Mouse (Mus musculus) intestine, embryonic 16.5 days (tissue): ENCODE data around the gene Rgs7. TPM values are rescaled to one million over a fixed set of nuclear protein-coding genes. Genes with fewer than 3 reads are reported as not detected.

Source experiments
- ATAC-seq: fragments of 200-750 bp; cut with Nextera tagmentation; 2 replicates; pipeline ENCODE4 v1.8.0; 2017; ENCODE audit warnings: moderate TSS enrichment, moderate library complexity
- H3K27ac ChIP-seq: fragments of 300-500 bp; sonication (generic); 2 replicates; pipeline ENCODE4 v1.5.1; 2014; ENCODE audit warnings: mild to moderate bottlenecking, low read length
- H3K27me3 ChIP-seq: fragments of 300-500 bp; sonication (generic); replicated peaks from 2 replicates; pipeline ENCODE4 v1.6.1; 2014; ENCODE audit warnings: low read length, control low read depth, mixed read lengths; ENCODE audit not compliant: control insufficient read depth, insufficient read depth
- H3K36me3 ChIP-seq: fragments of 300-500 bp; sonication (generic); 2 replicates; pipeline ENCODE4 v1.6.1; 2014; ENCODE audit warnings: low read length, control low read depth; ENCODE audit not compliant: control insufficient read depth, insufficient read depth
- H3K4me1 ChIP-seq: fragments of 300-500 bp; sonication (generic); 2 replicates; pipeline ENCODE4 v1.6.1; 2014; ENCODE audit warnings: low read length, control low read depth, mixed read lengths; ENCODE audit not compliant: control insufficient read depth, insufficient read depth
- H3K4me2 ChIP-seq: fragments of 300-500 bp; sonication (generic); 2 replicates; pipeline ENCODE4 v1.6.1; 2014; ENCODE audit warnings: low read depth, low read length, control low read depth
- H3K4me3 ChIP-seq: fragments of 300-500 bp; sonication (generic); 2 replicates; pipeline ENCODE4 v1.5.1; 2014; ENCODE audit warnings: mild to moderate bottlenecking, low read length
- H3K9ac ChIP-seq: fragments of 300-500 bp; sonication (generic); 2 replicates; pipeline ENCODE4 v1.6.1; 2014; ENCODE audit warnings: low read depth, low read length
- H3K9me3 ChIP-seq: fragments of 300-500 bp; sonication (generic); 2 replicates; pipeline ENCODE4 v1.6.1; 2016; ENCODE audit warnings: low read length, control low read depth; ENCODE audit not compliant: control insufficient read depth
- WGBS: fragments of 180-500 bp; shearing (Covaris S2); extraction: QIAGEN DNeasy Blood & Tissue Kit; methylation state at CpG from one replicate; pipeline ENCODE4 v1.1.7; 2014; 5-methylcytosine and 5-hydroxymethylcytosine counted together
- polyA plus RNA-seq: library from polyadenylated mRNA; unstranded; fragments of >200 nt; fragmentation: Nextera tagmentation; extraction: Ambion mirVana; gene quantifications from 2 replicates; pipeline ENCODE4 v1.2.1, GENCODE M21; 2015

Rgs7 gene
- polyA plus RNA-seq, 1 experiment from 2014 or later, result 1.4 TPM

GRCm38 (mm10) chr1:175040038-175040437 lies 452.3 kb downstream of the Rgs7 start:
- ATAC-seq, result no peak
- H3K4me3 ChIP-seq, result no peak overlapping the region
- H3K9ac ChIP-seq, result no peak overlapping the region
- no peaks in the 10 kb centered on the region for H3K36me3 ChIP-seq
- H3K27me3 ChIP-seq, result no peaks in the 10 kb centered on the region
- no peaks in the 10 kb centered on the region for H3K9me3 ChIP-seq
- H3K27ac ChIP-seq, result no peak overlapping the region
- H3K4me2 ChIP-seq, result no peak overlapping the region
- WGBS, result 93% methylated on average over 4 of the region's 4 CpGs
- H3K4me1 ChIP-seq, result no peaks in the 10 kb centered on the region

- Histone ChIP-seq H3K4me1 (no peaks in the 10 kb centered on the region), H3K27me3 (no peaks in the 10 kb centered on the region), H3K36me3 (no peaks in the 10 kb centered on the region), H3K9me3 (no peaks in the 10 kb centered on the region), H3K9ac (no peak overlapping the region), H3K4me3 (no peak overlapping the region), H3K4me2 (no peak overlapping the region), H3K27ac (no peak overlapping the region)
- no peak for ATAC-seq
- WGBS, result 63% methylated on average over 6 of the region's 6 CpGs
Measured at GRCm38 (mm10) chr1:175039567-175039966, 452.7 kb downstream of the Rgs7 start.

GRCm38 (mm10) chr1:175035461-175035860 lies 456.8 kb downstream of the Rgs7 start:
- Histone ChIP-seq H3K36me3 (no peaks in the 10 kb centered on the region), H3K27ac (no peak overlapping the region), H3K4me1 (no peaks in the 10 kb centered on the region), H3K4me3 (no peak overlapping the region), H3K4me2 (no peak overlapping the region), H3K9me3 (no peaks in the 10 kb centered on the region), H3K9ac (no peak overlapping the region), H3K27me3 (no peaks in the 10 kb centered on the region)
- no peak for ATAC-seq
- 67% methylated on average over 5 of the region's 5 CpGs for WGBS

- no peak overlapping the region for H3K27ac ChIP-seq
- no peaks in the 10 kb centered on the region for H3K27me3 ChIP-seq
- no peaks in the 10 kb centered on the region for H3K36me3 ChIP-seq
- no peak overlapping the region for H3K4me2 ChIP-seq
- no peak for ATAC-seq
- no peak overlapping the region for H3K4me3 ChIP-seq
- 55% methylated on average over 6 of the region's 6 CpGs for WGBS
- no peak overlapping the region for H3K9ac ChIP-seq
- H3K4me1 ChIP-seq, result no peaks in the 10 kb centered on the region
- no peaks in the 10 kb centered on the region for H3K9me3 ChIP-seq
Measured at GRCm38 (mm10) chr1:175032015-175032414, 460.3 kb downstream of the Rgs7 start.

GRCm38 (mm10) chr1:175028716-175029204 lies 463.5 kb downstream of the Rgs7 start:
- Histone ChIP-seq H3K9me3 (no peaks in the 10 kb centered on the region), H3K4me3 (no peak overlapping the region), H3K4me1 (no peaks in the 10 kb centered on the region), H3K36me3 (no peaks in the 10 kb centered on the region), H3K9ac (no peak overlapping the region), H3K27ac (peak overlapping the region; percentile 10; the same call in 1 of the 2 replicates), H3K4me2 (no peak overlapping the region), H3K27me3 (no peaks in the 10 kb centered on the region)
- peak; percentile 81 for ATAC-seq
- WGBS, result 19% methylated on average over 9 of the region's 9 CpGs

GRCm38 (mm10) chr1:175028267-175028666 lies 464.0 kb downstream of the Rgs7 start:
- Histone ChIP-seq H3K27me3 (no peaks in the 10 kb centered on the region), H3K4me2 (no peak overlapping the region), H3K9ac (no peak overlapping the region), H3K4me3 (no peak overlapping the region), H3K4me1 (no peaks in the 10 kb centered on the region), H3K36me3 (no peaks in the 10 kb centered on the region), H3K27ac (no peak overlapping the region; the same call in 1 of the 2 replicates), H3K9me3 (no peaks in the 10 kb centered on the region)
- WGBS, result 11% methylated on average over 4 of the region's 4 CpGs
- ATAC-seq, result peak; percentile 16; the same call in 1 of the 2 replicates

GRCm38 (mm10) chr1:175025781-175026309 lies 466.5 kb downstream of the Rgs7 start:
- Histone ChIP-seq H3K4me3 (no peak overlapping the region), H3K27ac (no peak overlapping the region), H3K4me1 (no peaks in the 10 kb centered on the region), H3K27me3 (no peaks in the 10 kb centered on the region), H3K36me3 (no peaks in the 10 kb centered on the region), H3K4me2 (no peak overlapping the region), H3K9ac (no peak overlapping the region), H3K9me3 (no peaks in the 10 kb centered on the region)
- WGBS, result 45% methylated on average over 7 of the region's 7 CpGs
- ATAC-seq, result no peak

GRCm38 (mm10) chr1:175024136-175024535 lies 468.2 kb downstream of the Rgs7 start:
- Histone ChIP-seq H3K9me3 (no peaks in the 10 kb centered on the region), H3K4me2 (no peak overlapping the region), H3K27me3 (no peaks in the 10 kb centered on the region), H3K4me3 (no peak overlapping the region), H3K27ac (no peak overlapping the region), H3K4me1 (no peaks in the 10 kb centered on the region), H3K36me3 (no peaks in the 10 kb centered on the region), H3K9ac (no peak overlapping the region)
- WGBS, result 83% methylated on average over 1 of the region's 1 CpGs
- no peak for ATAC-seq
